Mouse (Mus musculus): ENCODE data around the gene 9930111J21Rik1. TPM values are rescaled to one million over a fixed set of nuclear protein-coding genes. Genes with fewer than 3 reads are reported as not detected.
"Not testable (repeated sequence)": the region's sequence is repeated elsewhere in the genome, so short reads cannot be mapped to it uniquely, and the experiment has no call there.

9930111J21Rik1 gene
- total and polyA plus RNA-seq, 3 experiments: 0.04 to 0.06 TPM; not detected in 1

GRCm38 (mm10) chr11:48946090-48946489 is 33.1 kb downstream of the 9930111J21Rik1 start, which contains the start of gene Psme2b:
TSS of gene Psme2b (minus strand) at chr11:48946190.
- DNase-seq (ENCODE audit: low read depth, low spot score); H3K9me3 ChIP-seq (replicated peaks; ENCODE audit: insufficient read depth, low read length); H3K9ac ChIP-seq (ENCODE audit: control insufficient read depth, low read depth, low read length, poor library complexity, severe bottlenecking); H3K4me3 ChIP-seq (ENCODE audit: control insufficient read depth in 1 of 2, insufficient read depth in 1 of 2, low read depth in 2 of 2, low read length in 2 of 2); H3K36me3 ChIP-seq (ENCODE audit: control insufficient read depth in 1 of 2, insufficient read depth in 2 of 2, low read length in 2 of 2); H3K79me2 ChIP-seq (ENCODE audit: control insufficient read depth, insufficient read depth, low read length, poor library complexity); H3K4me1 ChIP-seq (ENCODE audit: control insufficient read depth in 1 of 2, insufficient read depth in 2 of 2, low read length in 2 of 2); H3K27ac ChIP-seq (ENCODE audit: control insufficient read depth, low read depth, low read length); H3K27me3 ChIP-seq (ENCODE audit: control insufficient read depth in 1 of 2, insufficient read depth in 2 of 2, low read length in 2 of 2): not testable (repeated sequence)

GRCm38 (mm10) chr11:48939286-48939685 is 39.9 kb downstream of the 9930111J21Rik1 start:
- not testable (repeated sequence) for H3K9ac ChIP-seq (ENCODE audit: control insufficient read depth, low read depth, low read length, poor library complexity, severe bottlenecking); H3K27ac ChIP-seq (ENCODE audit: control insufficient read depth, low read depth, low read length); H3K36me3 ChIP-seq (ENCODE audit: control insufficient read depth in 1 of 2, insufficient read depth in 2 of 2, low read length in 2 of 2); H3K27me3 ChIP-seq (ENCODE audit: control insufficient read depth in 1 of 2, insufficient read depth in 2 of 2, low read length in 2 of 2); H3K4me3 ChIP-seq (ENCODE audit: control insufficient read depth in 1 of 2, insufficient read depth in 1 of 2, low read depth in 2 of 2, low read length in 2 of 2); H3K4me1 ChIP-seq (ENCODE audit: control insufficient read depth in 1 of 2, insufficient read depth in 2 of 2, low read length in 2 of 2); H3K79me2 ChIP-seq (ENCODE audit: control insufficient read depth, insufficient read depth, low read length, poor library complexity); H3K9me3 ChIP-seq (replicated peaks; ENCODE audit: insufficient read depth, low read length); DNase-seq (ENCODE audit: low read depth, low spot score)

GRCm38 (mm10) chr11:48935291-48935690 is 43.9 kb downstream of the 9930111J21Rik1 start:
- H3K79me2 ChIP-seq (ENCODE audit: control insufficient read depth, insufficient read depth, low read length, poor library complexity); H3K9ac ChIP-seq (ENCODE audit: control insufficient read depth, low read depth, low read length, poor library complexity, severe bottlenecking); H3K27me3 ChIP-seq (ENCODE audit: control insufficient read depth in 1 of 2, insufficient read depth in 2 of 2, low read length in 2 of 2); H3K4me1 ChIP-seq (ENCODE audit: control insufficient read depth in 1 of 2, insufficient read depth in 2 of 2, low read length in 2 of 2); DNase-seq (ENCODE audit: low read depth, low spot score); H3K27ac ChIP-seq (ENCODE audit: control insufficient read depth, low read depth, low read length); H3K36me3 ChIP-seq (ENCODE audit: control insufficient read depth in 1 of 2, insufficient read depth in 2 of 2, low read length in 2 of 2); H3K4me3 ChIP-seq (ENCODE audit: control insufficient read depth in 1 of 2, insufficient read depth in 1 of 2, low read depth in 2 of 2, low read length in 2 of 2); H3K9me3 ChIP-seq (replicated peaks; ENCODE audit: insufficient read depth, low read length): not testable (repeated sequence)

GRCm38 (mm10) chr11:48933923-48934322 is 45.3 kb downstream of the 9930111J21Rik1 start:
- not testable (repeated sequence) for DNase-seq (ENCODE audit: low read depth, low spot score); H3K79me2 ChIP-seq (ENCODE audit: control insufficient read depth, insufficient read depth, low read length, poor library complexity); H3K36me3 ChIP-seq (ENCODE audit: control insufficient read depth in 1 of 2, insufficient read depth in 2 of 2, low read length in 2 of 2); H3K4me3 ChIP-seq (ENCODE audit: control insufficient read depth in 1 of 2, insufficient read depth in 1 of 2, low read depth in 2 of 2, low read length in 2 of 2); H3K9me3 ChIP-seq (replicated peaks; ENCODE audit: insufficient read depth, low read length); H3K9ac ChIP-seq (ENCODE audit: control insufficient read depth, low read depth, low read length, poor library complexity, severe bottlenecking); H3K27me3 ChIP-seq (ENCODE audit: control insufficient read depth in 1 of 2, insufficient read depth in 2 of 2, low read length in 2 of 2); H3K4me1 ChIP-seq (ENCODE audit: control insufficient read depth in 1 of 2, insufficient read depth in 2 of 2, low read length in 2 of 2); H3K27ac ChIP-seq (ENCODE audit: control insufficient read depth, low read depth, low read length)

- H3K79me2 ChIP-seq (ENCODE audit: control insufficient read depth, insufficient read depth, low read length, poor library complexity); H3K36me3 ChIP-seq (ENCODE audit: control insufficient read depth in 1 of 2, insufficient read depth in 2 of 2, low read length in 2 of 2); H3K9me3 ChIP-seq (replicated peaks; ENCODE audit: insufficient read depth, low read length); H3K27me3 ChIP-seq (ENCODE audit: control insufficient read depth in 1 of 2, insufficient read depth in 2 of 2, low read length in 2 of 2); H3K27ac ChIP-seq (ENCODE audit: control insufficient read depth, low read depth, low read length); H3K9ac ChIP-seq (ENCODE audit: control insufficient read depth, low read depth, low read length, poor library complexity, severe bottlenecking); DNase-seq (ENCODE audit: low read depth, low spot score); H3K4me1 ChIP-seq (ENCODE audit: control insufficient read depth in 1 of 2, insufficient read depth in 2 of 2, low read length in 2 of 2); H3K4me3 ChIP-seq (ENCODE audit: control insufficient read depth in 1 of 2, insufficient read depth in 1 of 2, low read depth in 2 of 2, low read length in 2 of 2): not testable (repeated sequence)
These were observed 45.8 kb downstream of the 9930111J21Rik1 start for GRCm38 (mm10) chr11:48933422-48933821.

GRCm38 (mm10) chr11:48928068-48928467 is 51.1 kb downstream of the 9930111J21Rik1 start:
- H3K27ac ChIP-seq (ENCODE audit: control insufficient read depth, low read depth, low read length); DNase-seq (ENCODE audit: low read depth, low spot score); H3K9me3 ChIP-seq (replicated peaks; ENCODE audit: insufficient read depth, low read length); H3K4me1 ChIP-seq (ENCODE audit: control insufficient read depth in 1 of 2, insufficient read depth in 2 of 2, low read length in 2 of 2); H3K4me3 ChIP-seq (ENCODE audit: control insufficient read depth in 1 of 2, insufficient read depth in 1 of 2, low read depth in 2 of 2, low read length in 2 of 2); H3K9ac ChIP-seq (ENCODE audit: control insufficient read depth, low read depth, low read length, poor library complexity, severe bottlenecking); H3K27me3 ChIP-seq (ENCODE audit: control insufficient read depth in 1 of 2, insufficient read depth in 2 of 2, low read length in 2 of 2); H3K36me3 ChIP-seq (ENCODE audit: control insufficient read depth in 1 of 2, insufficient read depth in 2 of 2, low read length in 2 of 2); H3K79me2 ChIP-seq (ENCODE audit: control insufficient read depth, insufficient read depth, low read length, poor library complexity): not testable (repeated sequence)

- not testable (repeated sequence) for H3K9me3 ChIP-seq (replicated peaks; ENCODE audit: insufficient read depth, low read length); H3K27me3 ChIP-seq (ENCODE audit: control insufficient read depth in 1 of 2, insufficient read depth in 2 of 2, low read length in 2 of 2); H3K4me3 ChIP-seq (ENCODE audit: control insufficient read depth in 1 of 2, insufficient read depth in 1 of 2, low read depth in 2 of 2, low read length in 2 of 2); H3K4me1 ChIP-seq (ENCODE audit: control insufficient read depth in 1 of 2, insufficient read depth in 2 of 2, low read length in 2 of 2); H3K79me2 ChIP-seq (ENCODE audit: control insufficient read depth, insufficient read depth, low read length, poor library complexity); DNase-seq (ENCODE audit: low read depth, low spot score); H3K9ac ChIP-seq (ENCODE audit: control insufficient read depth, low read depth, low read length, poor library complexity, severe bottlenecking); H3K27ac ChIP-seq (ENCODE audit: control insufficient read depth, low read depth, low read length); H3K36me3 ChIP-seq (ENCODE audit: control insufficient read depth in 1 of 2, insufficient read depth in 2 of 2, low read length in 2 of 2)
These were observed 52.8 kb downstream of the 9930111J21Rik1 start for GRCm38 (mm10) chr11:48926437-48926836.

Data from MEL (cell line).